Mouse (Mus musculus): Measurements from ENCODE around the gene Tmem14a. TPM values are rescaled to one million over a fixed set of nuclear protein-coding genes. Genes with fewer than 3 reads are reported as not detected.
A peak's percentile ranks its signal among the peaks of the same experiment; 100 is the strongest.
"Not testable (repeated sequence)": the region's sequence is repeated elsewhere in the genome, so short reads cannot be mapped to it uniquely, and the experiment has no call there.

Gene Tmem14a
- total RNA-seq, 2 experiments from 2014 or later = 22.9 to 23.1 TPM

GRCm38 (mm10) chr1:21248560-21249390 lies 30.4 kb downstream of the Tmem14a start:
- intact Hi-C loops (cut with DNase I) = no loop called here
- no peak for DNase-seq (ENCODE audit: extremely low spot score in 1 of 2, low spot score in 2 of 2)

- intact Hi-C loops (cut with DNase I) = no loop called here
- no peak for DNase-seq (ENCODE audit: extremely low spot score in 1 of 2, low spot score in 2 of 2)
These were observed 33.3 kb downstream of the Tmem14a start for GRCm38 (mm10) chr1:21251661-21252060.

DNA sequence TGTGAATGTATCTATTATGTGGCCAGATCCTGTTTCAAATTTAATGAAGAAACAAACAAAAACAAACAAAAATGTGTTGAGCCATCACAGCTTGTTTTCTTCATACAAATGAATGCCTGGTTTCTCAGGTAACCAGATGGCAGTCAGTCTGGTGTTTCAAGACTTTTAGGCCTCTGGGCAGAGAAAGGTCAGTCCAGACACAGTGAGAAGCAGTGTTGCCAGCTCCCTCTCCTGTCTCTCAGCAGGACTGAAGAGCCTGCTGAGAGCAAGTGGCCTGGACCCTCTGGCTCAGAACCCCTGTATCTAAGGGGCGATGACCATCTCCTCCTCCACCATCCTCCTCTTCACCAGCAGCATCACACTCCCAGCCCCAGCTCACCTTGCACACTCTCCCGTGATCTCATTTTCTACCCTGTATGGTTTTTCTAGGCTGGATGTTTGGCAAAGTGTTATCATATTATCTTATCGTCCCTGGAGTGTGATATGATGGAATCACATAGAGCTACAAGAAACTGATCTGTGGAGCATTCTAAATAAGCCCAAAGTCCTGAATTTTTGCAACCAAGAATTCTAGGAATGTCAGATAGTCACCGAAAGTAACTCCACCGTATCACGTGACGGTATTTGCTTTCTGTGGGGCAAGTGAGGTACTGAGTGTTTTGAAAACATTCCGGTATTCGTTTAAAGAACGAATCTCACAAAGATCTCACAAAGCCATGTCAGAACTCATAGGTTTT lies 34.4 kb downstream of the Tmem14a start:
- no peak for DNase-seq (ENCODE audit: extremely low spot score in 1 of 2, low spot score in 2 of 2)
- intact Hi-C loops (cut with DNase I) = no loop called here

GRCm38 (mm10) chr1:21253303-21253650 lies 34.9 kb downstream of the Tmem14a start:
- intact Hi-C loops (cut with DNase I) = no loop called here
- DNase-seq (ENCODE audit: extremely low spot score in 1 of 2, low spot score in 2 of 2) = no peak

- no peak for DNase-seq (ENCODE audit: extremely low spot score in 1 of 2, low spot score in 2 of 2)
- intact Hi-C loops (cut with DNase I) = no loop called here
These were observed 35.5 kb downstream of the Tmem14a start for GRCm38 (mm10) chr1:21253856-21254255.

- no peak for DNase-seq (ENCODE audit: extremely low spot score in 1 of 2, low spot score in 2 of 2)
- intact Hi-C loops (cut with DNase I) = no loop called here
These were observed 37.4 kb downstream of the Tmem14a start for GRCm38 (mm10) chr1:21255625-21256345.

DNA sequence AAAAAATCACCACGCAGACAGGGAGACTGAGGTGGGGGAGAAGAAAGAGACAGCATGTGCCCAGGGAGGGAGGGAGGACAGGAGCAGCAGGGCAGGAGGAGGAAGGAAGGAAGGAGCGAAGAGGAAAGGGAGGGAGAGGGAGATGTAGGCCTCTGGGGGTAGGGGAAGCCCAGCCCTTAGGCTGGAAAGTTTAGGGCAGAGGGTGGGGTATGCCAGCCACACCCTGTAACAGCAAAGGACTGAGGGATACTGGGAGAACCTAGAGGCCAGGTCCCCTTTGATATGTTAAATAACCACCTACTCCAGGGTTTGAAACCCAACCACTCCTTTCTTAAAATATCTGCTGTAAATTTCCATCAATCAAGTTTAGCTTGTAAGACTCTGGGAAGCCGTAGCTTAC lies 38.0 kb downstream of the Tmem14a start:
- DNase-seq (ENCODE audit: extremely low spot score in 1 of 2, low spot score in 2 of 2) = no peak
- intact Hi-C loops (cut with DNase I) = no loop called here

- intact Hi-C loops (cut with DNase I) = no loop called here
- no peak for DNase-seq (ENCODE audit: extremely low spot score in 1 of 2, low spot score in 2 of 2)
These were observed 38.5 kb downstream of the Tmem14a start for GRCm38 (mm10) chr1:21256871-21257270.

GRCm38 (mm10) chr1:21259981-21260380 lies 41.6 kb downstream of the Tmem14a start:
- DNase-seq (ENCODE audit: extremely low spot score in 1 of 2, low spot score in 2 of 2); intact Hi-C loops (cut with DNase I): not testable (repeated sequence)

- no peak for DNase-seq (ENCODE audit: extremely low spot score in 1 of 2, low spot score in 2 of 2)
- intact Hi-C loops (cut with DNase I) = no loop called here
These were observed 44.0 kb downstream of the Tmem14a start for GRCm38 (mm10) chr1:21262401-21262800.

GRCm38 (mm10) chr1:21263986-21264385 lies 45.6 kb downstream of the Tmem14a start:
- no peak for DNase-seq (ENCODE audit: extremely low spot score in 1 of 2, low spot score in 2 of 2)
- intact Hi-C loops (cut with DNase I) = no loop called here

DNA sequence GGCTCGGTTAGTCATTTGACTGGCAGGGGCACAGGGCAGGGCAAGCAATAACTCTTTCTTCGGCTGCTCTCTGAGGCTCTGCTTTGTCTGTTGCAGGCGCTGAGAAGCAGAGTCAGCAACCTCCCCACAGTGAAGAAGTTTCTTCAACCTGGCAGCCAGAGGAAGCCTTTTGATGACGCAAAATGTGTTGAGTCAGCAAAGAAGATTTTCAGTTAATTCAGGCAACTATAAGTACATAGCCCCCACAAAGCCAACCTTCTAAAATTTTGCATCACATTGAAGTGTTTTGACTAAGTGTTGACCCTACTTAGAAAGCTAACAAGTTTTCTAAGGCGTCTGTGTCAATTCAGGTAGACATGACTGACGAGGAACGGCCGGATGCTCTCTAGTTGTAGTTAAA lies 46.4 kb downstream of the Tmem14a start:
- DNase-seq (ENCODE audit: extremely low spot score in 1 of 2, low spot score in 2 of 2) = no peak
- intact Hi-C loops (cut with DNase I) = no loop called here

GRCm38 (mm10) chr1:21266766-21267165 lies 48.4 kb downstream of the Tmem14a start:
- intact Hi-C loops (cut with DNase I) = no loop called here
- DNase-seq (ENCODE audit: extremely low spot score in 1 of 2, low spot score in 2 of 2) = no peak

DNA sequence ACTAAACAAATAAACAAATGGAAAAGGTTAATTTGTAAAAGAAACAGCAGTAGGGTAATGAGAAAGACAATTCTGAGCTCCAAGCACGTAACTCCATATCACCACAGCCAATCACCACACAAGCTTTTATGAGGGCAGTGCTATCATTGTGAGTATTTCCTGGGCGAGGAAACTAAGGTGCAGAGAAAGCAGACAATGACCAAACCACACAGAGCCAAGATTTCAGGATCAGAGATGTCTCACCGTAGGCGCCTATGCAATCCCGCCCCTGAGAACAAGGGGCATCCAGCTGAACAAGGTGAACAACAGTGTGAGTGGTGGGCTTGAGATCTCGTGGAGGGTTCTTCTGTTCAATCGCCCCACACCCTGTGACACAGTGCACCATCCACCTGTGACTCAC lies 49.1 kb downstream of the Tmem14a start:
- DNase-seq (ENCODE audit: extremely low spot score in 1 of 2, low spot score in 2 of 2); intact Hi-C loops (cut with DNase I): not testable (repeated sequence)

- DNase-seq (ENCODE audit: extremely low spot score in 1 of 2, low spot score in 2 of 2) = peak in 1 of 2 experiments; percentile 82
- intact Hi-C loops (cut with DNase I) = loop anchor here (5.0 kb wide), 1 partner anchor 54 kb away; the partner anchor contains the start of gene Tmem14a
These were observed 53.1 kb downstream of the Tmem14a start for GRCm38 (mm10) chr1:21271343-21272055.

GRCm38 (mm10) chr1:21272056-21272431 lies 53.7 kb downstream of the Tmem14a start:
- intact Hi-C loops (cut with DNase I) = loop anchor here (5.0 kb wide), 1 partner anchor 55 kb away; the partner anchor contains the start of gene Tmem14a
- peak in 1 of 2 experiments; percentile 62 for DNase-seq (ENCODE audit: extremely low spot score in 1 of 2, low spot score in 2 of 2)

DNA sequence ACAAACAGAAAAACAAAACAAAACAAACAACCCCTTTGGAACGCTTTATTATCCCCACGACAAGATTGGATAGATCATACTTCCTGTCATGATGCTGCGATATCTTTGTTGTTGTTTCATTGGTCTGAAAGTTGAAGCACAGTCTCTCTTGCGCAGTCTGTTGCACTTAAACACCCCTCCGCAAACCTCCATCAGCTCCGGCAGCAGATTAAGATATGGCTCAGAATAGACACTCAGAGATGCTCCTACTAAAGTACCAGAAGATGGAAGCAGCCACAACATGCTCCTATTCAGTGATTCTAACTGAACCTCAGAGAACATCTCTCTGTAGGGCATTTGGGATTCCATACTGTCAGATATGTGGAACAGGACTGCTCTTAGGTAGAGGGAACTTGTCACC lies 54.7 kb downstream of the Tmem14a start:
- DNase-seq (ENCODE audit: extremely low spot score in 1 of 2, low spot score in 2 of 2) = no peak
- intact Hi-C loops (cut with DNase I) = loop anchor here (5.0 kb wide), 1 partner anchor 56 kb away; the partner anchor contains the start of gene Tmem14a

GRCm38 (mm10) chr1:21274437-21275040 lies 56.2 kb downstream of the Tmem14a start:
- no peak for DNase-seq (ENCODE audit: extremely low spot score in 1 of 2, low spot score in 2 of 2)
- intact Hi-C loops (cut with DNase I) = loop anchor here (5.0 kb wide), 2 partner anchors 57 to 67 kb away; partner anchors contain the start of gene Tmem14a
